Mouse (Mus musculus) erythroblast, adult 5-6 weeks (primary cell): ENCODE results near the gene Pamr1. TPM values are rescaled to one million over a fixed set of nuclear protein-coding genes. Genes with fewer than 3 reads are reported as not detected.

Source experiments
- ATAC-seq: replicated peaks from 2 replicates; pipeline ENCODE4 v1.8.0; 2016; ENCODE audit warnings: moderate number of reproducible peaks, mild to moderate bottlenecking, moderate TSS enrichment, inconsistent platforms; ENCODE audit not compliant: poor library complexity, low FRiP score, severe bottlenecking
- total RNA-seq, 2 experiments: library from RNA; stranded (forward) in 1 of 2; stranded (reverse) in 1 of 2; fragments of 150-400 nt in 1 of 2; fragments of 200-764, 138-1000 nt in 1 of 2; gene quantifications; 2 replicates each; pipeline versions ENCODE4 v1.2.3 to v1.2.4; 2015 to 2017; ENCODE audit warnings: low replicate concordance in 2 of 2

The Pamr1 gene
- total RNA-seq (2015; ENCODE audit: low replicate concordance) (not detected in 2 replicates), total RNA-seq (2017; ENCODE audit: low replicate concordance) (not detected in 2 replicates)

DNA sequence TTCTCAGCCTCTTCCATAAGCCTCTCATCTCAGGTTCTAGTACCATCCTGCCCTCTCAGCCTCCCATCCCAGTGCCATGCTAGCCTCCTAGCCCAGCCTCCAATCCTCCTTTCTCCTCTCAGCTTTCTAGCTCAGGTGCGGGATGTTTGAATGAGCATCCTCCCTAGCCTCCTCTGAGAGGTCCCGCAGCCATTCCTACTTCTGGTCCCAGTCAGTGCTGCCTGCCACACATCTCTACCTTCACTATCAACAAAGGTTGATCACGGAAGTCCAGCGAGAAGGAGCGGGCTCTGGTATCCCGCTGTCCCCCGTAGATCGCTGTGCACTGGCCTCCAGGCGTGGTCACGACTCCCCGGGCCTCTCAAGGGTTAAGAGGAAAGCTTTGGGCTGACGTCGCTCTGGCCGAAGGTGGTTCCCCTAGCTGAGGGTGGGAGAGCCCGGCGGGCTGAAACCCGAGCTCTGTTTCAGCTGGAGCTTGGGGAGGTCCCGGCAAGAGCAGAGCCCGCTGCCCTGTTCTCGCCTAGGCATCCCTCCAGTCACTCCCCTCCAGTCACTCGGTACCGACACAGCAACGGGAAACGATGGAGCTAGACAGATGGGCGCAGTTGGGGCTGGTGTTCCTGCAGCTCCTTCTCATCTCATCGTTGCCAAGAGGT lies at the start of gene Pamr1:
Gene Pamr1, plus strand, starts transcription at position 402 of the 656 bp plus-strand sequence.
- ATAC-seq = no peak

DNA sequence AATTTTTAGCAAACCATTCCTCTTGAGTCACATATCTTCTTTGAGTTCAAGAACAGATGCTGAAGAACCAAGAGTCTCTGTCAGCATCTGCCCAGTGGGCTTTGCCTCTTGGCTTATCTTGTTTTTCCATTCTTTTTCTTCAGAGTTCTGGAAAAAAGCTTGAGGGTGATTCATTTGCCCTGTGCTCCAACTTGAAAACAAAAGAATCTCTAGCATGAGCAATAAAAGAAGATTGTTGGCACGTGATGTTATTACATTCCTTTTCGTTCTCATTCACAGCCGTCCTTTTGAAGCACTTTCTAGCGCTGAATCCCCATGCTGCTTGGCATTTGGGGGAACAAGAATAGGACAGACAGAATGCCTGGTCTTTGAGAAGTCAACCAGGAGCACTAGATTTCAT lies 42.2 kb upstream of the Pamr1 start:
- no peak for ATAC-seq

- ATAC-seq = no peak
Observed at GRCm38 (mm10) chr2:102508154-102508553, 41.7 kb upstream of the Pamr1 start.

- no peak for ATAC-seq
Observed at GRCm38 (mm10) chr2:102519956-102520355, 29.9 kb upstream of the Pamr1 start.

- no peak for ATAC-seq
Observed at GRCm38 (mm10) chr2:102527563-102527962, 22.2 kb upstream of the Pamr1 start.

GRCm38 (mm10) chr2:102533437-102533836 lies 16.4 kb upstream of the Pamr1 start:
- ATAC-seq = no peak

- ATAC-seq = no peak
Observed at GRCm38 (mm10) chr2:102536766-102537165, 13.0 kb upstream of the Pamr1 start.

DNA sequence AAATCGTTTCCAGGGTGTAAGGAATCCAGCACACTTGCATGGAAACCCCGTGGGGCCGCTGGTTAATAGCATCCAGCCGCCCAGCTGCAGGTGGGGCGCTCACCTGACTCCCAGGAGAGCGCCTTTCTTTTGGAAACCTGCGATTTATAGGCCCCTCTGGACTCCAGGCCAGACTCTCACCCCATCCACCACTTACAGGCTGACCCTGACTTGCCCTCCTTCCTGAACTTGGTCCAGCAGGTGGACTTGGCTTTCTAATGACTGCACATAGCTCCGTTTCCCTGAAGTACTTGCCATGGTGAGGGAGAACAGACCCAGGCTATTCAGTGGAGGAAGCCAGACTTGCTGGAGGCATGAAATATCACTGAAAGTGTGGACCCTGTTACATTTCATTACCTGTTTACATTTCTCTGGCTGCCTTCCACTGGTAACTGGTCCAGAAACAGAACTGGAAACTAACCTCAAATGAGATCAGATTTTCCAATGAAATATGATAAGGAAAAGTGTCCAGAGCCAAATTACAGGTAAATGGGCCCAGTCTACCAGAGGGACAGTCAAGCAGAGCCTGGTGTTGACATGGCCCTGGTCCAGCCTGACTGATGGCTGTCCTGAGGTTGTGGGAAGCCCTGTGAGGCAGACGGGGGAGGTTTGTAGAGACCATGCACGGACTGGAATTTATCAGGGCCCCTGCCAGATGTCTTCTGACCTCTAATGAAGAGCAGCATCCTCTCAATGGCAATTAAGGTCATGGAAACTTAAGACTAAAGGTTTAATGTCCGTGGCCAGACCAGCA lies 9.2 kb upstream of the Pamr1 start:
- ATAC-seq = no peak

DNA sequence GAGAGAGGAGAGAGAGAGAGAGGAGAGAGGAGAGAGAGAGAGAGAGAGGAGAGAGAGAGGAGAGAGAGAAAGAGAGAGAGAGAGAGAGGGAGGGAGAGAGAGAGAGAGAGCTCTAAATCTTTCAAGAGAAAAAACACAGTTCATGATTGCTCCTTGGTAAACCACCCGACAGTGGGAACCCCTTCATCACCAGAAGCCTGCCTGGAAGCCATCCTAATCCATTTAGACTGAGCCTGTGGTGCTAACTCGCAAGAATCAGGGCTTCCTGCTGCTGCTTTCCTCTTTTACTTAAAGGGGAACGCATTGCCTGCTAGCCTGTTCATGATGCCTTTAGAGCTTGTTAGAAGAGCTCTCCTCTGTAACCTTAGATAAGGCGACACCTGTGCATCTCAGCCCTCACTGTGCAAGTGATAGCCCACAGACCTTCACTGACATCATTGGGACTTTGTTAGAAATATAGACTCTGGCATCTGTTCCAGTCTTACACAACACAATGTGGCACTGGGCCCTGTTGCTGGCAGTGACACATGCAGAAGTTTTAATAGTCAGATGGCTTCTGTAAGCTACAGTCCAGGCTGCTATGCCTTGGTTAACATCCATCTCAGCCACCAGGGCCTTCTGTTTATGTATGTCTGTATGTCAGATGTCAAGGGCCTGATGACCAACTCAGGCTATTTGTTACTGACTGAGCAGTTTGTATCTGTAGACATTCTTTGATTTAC lies 8.2 kb upstream of the Pamr1 start:
- no peak for ATAC-seq

DNA sequence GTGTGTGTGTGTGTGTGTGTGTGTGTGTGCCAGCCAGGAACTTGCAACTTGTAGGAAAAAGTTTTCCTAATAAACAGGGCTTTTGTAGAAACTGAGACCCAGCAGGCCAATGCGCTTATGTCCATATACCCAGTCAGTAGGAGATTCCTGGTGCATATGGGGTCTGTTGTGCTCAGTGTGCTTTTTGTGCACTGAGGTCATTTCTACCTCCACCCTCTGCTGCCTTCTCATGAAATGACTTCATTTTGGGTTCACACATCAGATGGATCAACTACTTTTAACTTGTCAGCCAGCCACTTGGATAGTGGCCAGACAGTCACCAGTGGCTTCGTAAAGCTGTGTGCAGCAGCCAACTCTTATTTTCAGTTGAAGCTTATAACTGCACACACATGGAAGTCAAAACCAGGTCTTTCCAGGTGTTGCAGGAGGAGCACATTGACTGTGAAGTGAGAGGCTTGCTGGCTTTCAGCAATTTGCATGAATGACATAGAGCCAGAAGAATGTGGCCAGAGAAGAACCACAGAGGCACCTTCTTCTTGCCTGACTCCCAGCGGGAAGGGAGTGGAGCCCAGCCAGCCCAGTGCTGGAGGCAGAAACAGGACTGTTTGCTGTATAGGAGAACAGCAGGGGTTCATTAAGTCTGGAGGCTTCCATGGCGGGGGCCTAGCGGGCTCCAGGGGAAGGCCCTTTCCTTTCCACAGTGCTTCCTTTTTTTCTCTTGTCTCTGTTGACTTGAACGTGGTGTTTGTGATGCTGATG lies 5.7 kb upstream of the Pamr1 start:
- no peak for ATAC-seq

- no peak for ATAC-seq
Observed at GRCm38 (mm10) chr2:102550910-102551582, 1.2 kb downstream of the Pamr1 start.

- ATAC-seq = no peak
Observed at GRCm38 (mm10) chr2:102551594-102551993, 1.8 kb downstream of the Pamr1 start.

- ATAC-seq = no peak
Observed at GRCm38 (mm10) chr2:102552095-102552537, 2.3 kb downstream of the Pamr1 start.

GRCm38 (mm10) chr2:102557085-102557484 lies 7.3 kb downstream of the Pamr1 start:
- ATAC-seq = no peak

DNA sequence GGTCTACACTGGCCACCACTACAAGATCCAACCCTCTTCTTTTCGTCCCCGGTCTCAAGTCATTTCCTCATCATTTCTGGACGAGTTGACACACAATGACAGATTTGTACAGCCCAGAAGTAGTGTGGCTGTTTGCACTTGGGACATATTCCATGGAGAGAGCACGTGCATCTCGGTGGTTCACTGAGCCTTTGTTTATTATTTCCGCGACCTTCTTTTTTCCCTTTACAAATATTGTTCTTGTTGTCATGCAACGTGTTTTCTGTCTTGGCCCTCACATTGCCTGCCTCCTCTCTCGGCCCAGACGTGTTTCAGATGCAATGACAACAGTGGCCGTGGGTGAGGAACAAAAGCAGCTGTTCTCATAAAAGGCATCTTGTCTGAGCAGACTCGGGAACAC lies 9.2 kb downstream of the Pamr1 start:
- no peak for ATAC-seq

- no peak for ATAC-seq
Observed at GRCm38 (mm10) chr2:102563848-102564247, 14.0 kb downstream of the Pamr1 start.

GRCm38 (mm10) chr2:102579248-102579647 lies 29.4 kb downstream of the Pamr1 start:
- no peak for ATAC-seq

GRCm38 (mm10) chr2:102589977-102590376 lies 40.2 kb downstream of the Pamr1 start:
- ATAC-seq = no peak

GRCm38 (mm10) chr2:102594535-102594934 lies 44.7 kb downstream of the Pamr1 start:
- no peak for ATAC-seq
